Mouse (Mus musculus): ENCODE results near the gene Krt80. TPM values are rescaled to one million over a fixed set of nuclear protein-coding genes. Genes with fewer than 3 reads are reported as not detected.

Krt80 gene
- total RNA-seq, 2 experiments from 2014 or later, result 2.0 to 3.2 TPM

GRCm38 (mm10) chr15:101374879-101375278 is 4.9 kb upstream of the Krt80 start:
- peak; percentile 79 to 90 for DNase-seq

- no peak for DNase-seq
These were observed 3.4 kb upstream of the Krt80 start for GRCm38 (mm10) chr15:101373286-101373898.

GRCm38 (mm10) chr15:101372131-101372977 is 2.4 kb upstream of the Krt80 start:
- peak; percentile 58 to 66 for DNase-seq

GRCm38 (mm10) chr15:101371141-101371985 is 1.4 kb upstream of the Krt80 start:
- no peak for DNase-seq

GRCm38 (mm10) chr15:101369382-101370100 is 421 bp downstream of the Krt80 start:
- DNase-seq, result peak; percentile 52 to 66

GRCm38 (mm10) chr15:101368502-101369381 is 1.2 kb downstream of the Krt80 start:
- DNase-seq, result peak in 1 of 2 experiments; percentile 53

- DNase-seq, result peak in 1 of 2 experiments; percentile 24
These were observed 1.9 kb downstream of the Krt80 start for GRCm38 (mm10) chr15:101368015-101368414.

- peak in 1 of 2 experiments; percentile 30 for DNase-seq
These were observed 2.5 kb downstream of the Krt80 start for GRCm38 (mm10) chr15:101367497-101367896.

GRCm38 (mm10) chr15:101366926-101367325 is 3.0 kb downstream of the Krt80 start:
- no peak for DNase-seq

- peak in 1 of 2 experiments; percentile 21 for DNase-seq
These were observed 3.5 kb downstream of the Krt80 start for GRCm38 (mm10) chr15:101366482-101366881.

- no peak for DNase-seq
These were observed 4.2 kb downstream of the Krt80 start for GRCm38 (mm10) chr15:101365721-101366120.

- DNase-seq, result peak in 1 of 2 experiments; percentile 27
These were observed 4.9 kb downstream of the Krt80 start for GRCm38 (mm10) chr15:101364891-101365671.

- DNase-seq, result peak in 1 of 2 experiments; percentile 19
These were observed 5.5 kb downstream of the Krt80 start for GRCm38 (mm10) chr15:101364425-101364824.

- no peak for DNase-seq
These were observed 6.0 kb downstream of the Krt80 start for GRCm38 (mm10) chr15:101363933-101364332.

- no peak for DNase-seq
These were observed 7.5 kb downstream of the Krt80 start for GRCm38 (mm10) chr15:101362393-101363010.

- DNase-seq, result no peak
These were observed 14.6 kb downstream of the Krt80 start for GRCm38 (mm10) chr15:101355382-101355786.

GRCm38 (mm10) chr15:101352706-101353465 is 17.1 kb downstream of the Krt80 start:
- no peak for DNase-seq

- no peak for DNase-seq
These were observed 17.9 kb downstream of the Krt80 start for GRCm38 (mm10) chr15:101352047-101352446.

Data from heart, adult 18-20 months (tissue).